Mouse (Mus musculus) layer of hippocampus, adult 18-20 months (tissue): ENCODE results near the gene Cdk5rap2. TPM values are rescaled to one million over a fixed set of nuclear protein-coding genes. Genes with fewer than 3 reads are reported as not detected.

ENCODE experiments used
- total RNA-seq, 2 experiments: library from RNA; stranded (reverse); gene quantifications; 2 replicates each; pipeline ENCODE4 v1.2.3; 2021

Gene Cdk5rap2
- total RNA-seq, 2 experiments from 2014 or later: 10.5 to 12.4 TPM

Other genes starting within 250 kb of the Cdk5rap2 start
- gene Megf9, start 124.6 kb upstream of the Cdk5rap2 start, total RNA-seq: 100 to 1,000 TPM; 124 to 125 TPM